Mouse (Mus musculus) naive thymus-derived CD4-positive, alpha-beta T cell, adult 5 months (primary cell): ENCODE data around the gene Ankef1. TPM values are rescaled to one million over a fixed set of nuclear protein-coding genes. Genes with fewer than 3 reads are reported as not detected.

Experiments
- polyA plus RNA-seq: library from polyadenylated mRNA; unstranded; fragments of 100-300 nt; shearing (Covaris generic); gene quantifications from one replicate; pipeline ENCODE4 v1.2.1, GENCODE M21; 2017

The Ankef1 gene
- polyA plus RNA-seq = 0.17 TPM

GRCm38 (mm10) chr2:136501651-136502050, at the start of gene Ankef1:
TSS of gene Ankef1 (plus strand) at chr2:136501910.

Other genes starting within 250 kb of the Ankef1 start
- gene Pak7, start 113.9 kb upstream of the Ankef1 start, polyA plus RNA-seq = 0.34 TPM
- gene Snap25, start 211.5 kb downstream of the Ankef1 start, polyA plus RNA-seq = not detected